Mouse (Mus musculus) small intestine, adult 2 months (tissue): ENCODE data around the gene Btbd18.

Source experiments
- CTCF ChIP-seq: fragments of 200-500 bp; IDR thresholded peaks from 2 replicates; pipeline ENCODE4 v1.5.1; 2012; ENCODE audit warnings: low read depth, mild to moderate bottlenecking, control low read depth, inconsistent platforms, low read length, moderate library complexity, mixed read lengths; ENCODE audit not compliant: insufficient replicate concordance, insufficient read length; ENCODE audit errors: extremely low read depth
- POLR2A ChIP-seq: fragments of 200-500 bp; IDR thresholded peaks from 2 replicates; pipeline ENCODE4 v1.6.1; 2012; ENCODE audit warnings: low read depth, mild to moderate bottlenecking, control low read depth, inconsistent platforms, low read length, moderate library complexity

GRCm38 (mm10) chr2:84627036-84627435, 31.8 kb upstream of the Btbd18 start:
- TF ChIP-seq CTCF (no peak), POLR2A (no peak)
